Mouse (Mus musculus): Measurements from ENCODE around the gene Snap47.

DNA sequence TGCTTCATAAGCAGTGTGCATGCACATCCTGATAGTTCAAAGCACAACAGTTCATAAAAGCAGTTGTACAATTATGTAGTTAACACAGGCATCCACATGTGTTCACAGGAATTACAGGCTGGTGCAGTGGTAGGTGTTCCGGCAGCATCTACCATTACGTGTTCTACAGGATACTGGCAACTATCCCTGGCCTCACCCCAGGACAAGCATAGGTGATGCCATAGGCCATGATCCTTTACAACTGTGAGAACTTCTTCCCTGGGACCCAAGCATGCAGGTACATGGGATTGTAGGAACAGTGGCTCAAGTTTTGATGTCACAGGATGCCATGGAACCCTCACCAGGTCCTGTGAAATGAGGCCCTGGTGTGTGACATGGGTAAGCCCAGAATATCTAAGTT is 9.5 kb upstream of the Snap47 start:
- TF ChIP-seq POLR2A (IDR thresholded peaks at IDR 0.05; ENCODE audit: insufficient read depth, low read depth, low read length) (no peak), CTCF (IDR thresholded peaks at IDR 0.05; ENCODE audit: insufficient read depth, low read depth, low read length) (no peak)
